Mouse (Mus musculus): ENCODE results near the gene Rhobtb1. TPM values are rescaled to one million over a fixed set of nuclear protein-coding genes. Genes with fewer than 3 reads are reported as not detected.

The Rhobtb1 gene
- 9.5 and 10.6 TPM in 2 replicates for total RNA-seq (2021)
- long read RNA-seq, full-length matches to known transcripts: 3 of 13 reads
- long read RNA-seq, partial matches to known transcripts: 2 of 13 reads
- long read RNA-seq, other reads (novel, unspliced or antisense): 8 of 13 reads

DNA sequence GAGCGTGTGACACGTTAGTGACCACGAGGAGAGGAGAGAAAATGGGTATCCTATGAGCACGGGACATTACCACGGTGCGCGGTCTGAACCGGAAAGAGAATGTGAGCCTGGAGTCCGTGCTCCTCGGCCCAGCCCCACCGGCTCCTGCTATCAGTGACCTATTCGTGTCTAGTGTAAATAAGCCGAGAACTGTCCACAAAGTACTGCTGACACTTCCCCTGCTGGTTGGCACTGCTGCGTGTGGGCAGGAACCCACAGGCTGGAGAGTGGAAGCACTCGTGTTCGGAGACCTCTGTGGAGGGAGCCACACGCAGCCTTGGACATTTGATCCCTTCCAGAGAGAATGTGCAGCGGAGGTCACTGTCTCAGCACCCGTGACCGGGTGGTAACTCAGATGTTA lies at the start of gene Rhobtb1:
Gene Rhobtb1 (plus strand): TSS at position 390 of the 400 bp plus-strand sequence.
- no peak for DNase-seq

GRCm38 (mm10) chr10:69101988-69102387 lies 49.2 kb upstream of the Rhobtb1 start:
- peak; percentile 19 for DNase-seq

- DNase-seq: no peak
Measured at GRCm38 (mm10) chr10:69104143-69104882, 46.9 kb upstream of the Rhobtb1 start.

GRCm38 (mm10) chr10:69104883-69105225 lies 46.4 kb upstream of the Rhobtb1 start:
- DNase-seq: no peak

DNA sequence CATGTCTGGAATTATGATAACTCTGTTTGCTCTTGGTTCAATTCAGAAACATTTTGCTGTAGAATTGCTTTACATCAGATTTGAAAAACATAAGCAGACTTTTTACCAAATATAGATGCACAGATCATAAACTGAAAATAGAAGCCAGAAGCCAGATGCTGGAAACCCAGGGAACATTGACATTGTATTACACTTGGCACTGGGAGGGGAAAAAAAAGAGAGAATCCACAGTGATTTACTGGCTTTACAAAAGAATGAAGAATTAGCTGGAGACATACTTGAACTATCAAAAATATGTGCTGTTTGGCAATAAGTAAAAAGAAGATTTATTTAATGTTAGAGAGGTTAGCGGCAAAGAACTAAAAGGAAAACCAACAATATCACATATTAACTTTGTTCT lies 44.4 kb upstream of the Rhobtb1 start:
- no peak for DNase-seq

DNA sequence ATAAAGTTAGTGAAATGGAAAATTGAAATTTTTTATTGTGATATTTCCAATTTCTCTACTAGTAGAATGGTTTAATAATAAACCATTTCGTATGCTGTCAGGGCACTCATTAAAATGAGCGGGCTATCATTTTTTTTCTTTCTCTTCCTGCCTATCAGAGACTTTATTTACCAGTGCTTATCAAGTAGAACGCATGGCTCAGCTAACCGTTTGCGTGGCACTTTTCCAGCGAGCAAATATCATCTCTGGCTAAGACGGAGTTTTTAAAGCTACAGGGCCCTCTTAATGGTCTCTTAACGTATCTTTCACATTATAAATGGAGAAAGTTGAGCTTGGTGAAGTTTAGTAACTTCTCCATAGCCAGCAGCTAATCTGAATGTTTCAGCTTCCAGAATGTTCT lies 44.0 kb upstream of the Rhobtb1 start:
- DNase-seq: peak; percentile 10

GRCm38 (mm10) chr10:69114384-69114783 lies 36.9 kb upstream of the Rhobtb1 start:
- no peak for DNase-seq

- no peak for DNase-seq
Measured at GRCm38 (mm10) chr10:69117996-69118395, 33.2 kb upstream of the Rhobtb1 start.

DNA sequence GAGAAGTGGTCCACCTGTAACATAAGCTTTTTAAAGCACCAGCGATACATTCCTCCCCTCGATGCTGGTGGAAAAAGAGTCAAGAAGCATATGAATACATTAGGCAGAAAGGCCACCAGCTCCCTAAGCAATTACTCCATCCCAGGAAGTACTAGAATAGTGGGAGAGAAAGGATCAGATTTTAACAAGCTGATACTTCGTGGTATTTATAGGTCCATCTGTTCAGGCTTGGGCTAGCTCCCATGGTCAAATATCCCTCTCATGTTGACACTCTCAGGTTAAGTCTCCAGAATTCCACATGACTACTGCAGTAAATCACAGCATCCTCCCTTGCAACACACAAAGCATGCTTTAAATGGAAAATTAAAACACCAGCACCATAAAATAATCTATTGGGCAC lies 32.3 kb upstream of the Rhobtb1 start:
- DNase-seq: no peak

GRCm38 (mm10) chr10:69119456-69119855 lies 31.8 kb upstream of the Rhobtb1 start:
- no peak for DNase-seq

- no peak for DNase-seq
Measured at GRCm38 (mm10) chr10:69126546-69126945, 24.7 kb upstream of the Rhobtb1 start.

- DNase-seq: no peak
Measured at GRCm38 (mm10) chr10:69128531-69128930, 22.7 kb upstream of the Rhobtb1 start.

DNA sequence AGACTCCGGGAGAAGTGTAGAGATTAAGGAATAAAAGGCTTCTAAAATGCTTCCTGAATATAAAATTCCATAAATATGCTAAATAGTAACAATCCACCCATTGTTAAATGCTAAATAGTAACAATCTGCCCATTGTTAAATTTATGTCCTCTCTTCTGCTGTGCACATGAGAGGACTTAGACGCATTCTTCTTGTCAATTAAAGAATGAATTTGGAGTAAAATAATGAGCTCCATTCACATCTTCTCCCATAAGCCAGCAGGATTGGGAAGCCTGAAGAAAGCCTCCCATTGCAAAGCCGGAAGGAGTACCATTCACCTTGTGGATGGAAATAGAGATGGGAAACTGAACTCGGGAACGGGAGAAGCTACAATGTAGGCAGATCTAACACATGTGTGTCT lies 20.6 kb upstream of the Rhobtb1 start:
- DNase-seq: no peak

DNA sequence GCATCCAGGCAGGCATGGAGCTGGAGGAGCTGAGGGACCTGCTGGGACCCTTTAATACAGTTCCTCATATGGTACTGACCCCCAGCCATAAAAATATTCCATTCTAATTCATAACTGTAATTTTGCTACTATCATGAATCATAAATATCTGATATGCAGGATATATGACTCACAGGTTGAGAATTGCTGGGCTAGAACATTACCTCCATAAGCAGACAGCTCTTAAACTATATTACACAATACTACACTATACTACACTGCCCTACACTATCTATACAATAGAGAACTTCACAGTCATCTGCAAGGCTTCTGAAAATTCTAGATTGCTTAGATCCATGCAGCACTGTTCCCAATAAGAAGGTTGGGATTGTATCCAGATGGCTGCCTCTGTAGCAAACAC lies 16.9 kb upstream of the Rhobtb1 start:
- DNase-seq: no peak

GRCm38 (mm10) chr10:69136241-69136828 lies 14.9 kb upstream of the Rhobtb1 start:
- no peak for DNase-seq

- DNase-seq: no peak
Measured at GRCm38 (mm10) chr10:69149252-69149651, 2.0 kb upstream of the Rhobtb1 start.

DNA sequence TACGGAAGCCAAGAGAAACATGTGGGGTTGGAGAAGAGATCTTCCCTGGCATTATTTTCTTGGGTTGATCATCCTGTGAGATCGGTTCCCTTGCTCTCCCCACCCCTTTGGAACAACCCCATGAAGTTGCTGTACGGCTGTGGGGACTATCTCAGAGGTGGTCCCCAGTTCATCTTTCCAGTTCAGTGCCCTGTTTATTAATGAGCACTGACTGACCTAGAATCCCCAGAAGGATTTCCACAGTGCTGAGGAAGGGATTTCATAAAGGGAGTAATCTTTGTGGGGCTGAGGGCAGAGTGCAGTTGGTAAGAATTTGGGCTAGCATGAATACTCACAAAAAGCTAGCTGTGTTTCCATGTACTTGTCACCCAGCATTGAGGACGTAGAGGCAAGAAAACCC lies 1.7 kb downstream of the Rhobtb1 start:
- DNase-seq: no peak

- DNase-seq: no peak
Measured at GRCm38 (mm10) chr10:69155428-69156175, 4.4 kb downstream of the Rhobtb1 start.

DNA sequence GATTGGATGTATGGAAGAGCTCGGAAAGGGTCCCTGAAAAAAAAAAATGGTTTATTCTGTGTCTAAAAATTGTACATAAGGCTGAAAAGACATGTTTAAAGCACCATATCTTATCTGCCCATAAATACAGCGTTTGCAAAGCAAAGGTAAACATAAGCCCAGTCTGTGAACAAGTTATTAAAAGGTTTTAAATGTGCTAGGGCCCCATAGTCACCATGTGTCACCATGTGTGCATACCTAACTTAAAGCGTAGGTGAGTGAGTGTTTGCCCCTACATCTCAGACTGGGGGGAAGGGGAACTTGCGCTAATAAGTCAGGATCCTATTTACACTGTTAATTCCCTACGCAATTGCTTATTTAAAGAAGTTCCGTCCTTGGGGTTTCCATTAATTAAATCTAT lies 5.2 kb downstream of the Rhobtb1 start:
- no peak for DNase-seq

GRCm38 (mm10) chr10:69157471-69157870 lies 6.2 kb downstream of the Rhobtb1 start:
- DNase-seq: no peak

DNA sequence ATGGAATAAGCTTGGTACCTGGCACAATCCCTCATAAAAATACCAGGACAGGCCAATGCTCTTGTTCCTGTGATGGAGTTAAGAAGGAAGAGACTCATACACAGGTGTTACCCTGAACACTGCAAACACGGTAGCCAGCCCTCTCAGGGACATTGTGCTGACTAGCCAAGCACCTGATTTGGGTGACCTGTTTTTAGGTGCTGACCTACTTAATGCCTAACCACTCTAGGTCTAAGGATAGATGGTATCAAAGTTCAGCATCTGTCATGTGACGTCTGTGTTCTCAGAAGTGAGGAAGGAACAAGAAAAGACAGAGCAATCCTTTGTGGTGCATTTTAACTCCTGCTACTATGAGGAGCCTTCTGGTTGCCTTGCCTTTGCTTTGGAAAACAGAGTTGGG lies 9.6 kb downstream of the Rhobtb1 start:
- DNase-seq: no peak

GRCm38 (mm10) chr10:69161503-69161902 lies 10.3 kb downstream of the Rhobtb1 start:
- no peak for DNase-seq

DNA sequence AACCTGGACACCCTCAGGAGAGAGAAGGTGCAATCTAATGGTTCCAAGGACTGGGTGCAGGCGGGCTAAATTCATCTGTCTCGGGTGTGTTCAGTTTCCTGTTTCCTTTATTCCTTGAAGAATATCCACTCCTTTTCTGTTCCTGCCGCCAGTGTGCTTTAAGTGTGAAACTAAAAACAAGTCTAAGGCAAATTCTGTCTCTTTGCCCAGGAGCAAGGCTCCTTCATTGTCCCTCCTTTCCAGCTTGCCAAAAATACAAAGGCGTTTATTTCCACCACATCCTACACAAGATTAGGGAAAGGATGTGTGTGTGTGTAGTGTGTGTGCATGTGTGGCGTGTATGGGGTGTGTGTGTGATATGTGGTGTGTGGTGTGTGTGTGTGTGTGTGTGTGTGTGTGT lies 11.3 kb downstream of the Rhobtb1 start:
- no peak for DNase-seq
